Comparison of ENCODE assay signal across 15 mouse cellular contexts in the genomic region with DNA sequence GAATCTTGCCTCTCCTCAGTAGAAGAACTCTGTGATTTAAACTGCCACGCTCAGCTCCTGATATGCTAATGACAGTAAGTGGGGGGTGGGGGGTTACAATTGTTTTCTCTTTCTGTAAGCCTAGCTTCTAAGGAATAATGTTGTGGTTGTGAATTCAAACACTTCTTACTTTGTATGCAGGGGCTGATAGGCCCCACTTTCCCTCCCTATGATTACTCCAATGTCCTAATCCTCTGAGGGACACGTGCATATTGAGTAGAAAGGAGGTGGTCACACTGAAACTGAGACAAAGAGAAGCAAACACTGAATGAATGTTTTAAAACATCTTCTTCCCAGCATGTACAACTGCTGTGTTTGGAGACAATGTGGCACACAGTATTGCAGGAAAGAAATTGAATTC.
"Had no signal": no experiment of that assay in that cellular context is flagged by ENCODE, and none has a peak within 500 bp of the region (broad histone marks: within the 10 kb centered on the region; RNA-seq: fewer than 3 reads in every experiment).

No protein-coding gene starts in this region.

- DNase-seq: retina, postnatal 1 day; right cerebral cortex, adult 18-20 months; right cerebral cortex, postnatal 14 days; right cerebral cortex, postnatal 25 days; right cerebral cortex, postnatal 4 days; spleen, adult 18-20 months; thymus, adult 18-20 months; thymus, adult 2 months; thymus, postnatal 14 days; thymus, postnatal 25 days; thymus, postnatal 36 days; thymus, postnatal 4 days had no signal

- H3K27me3 ChIP-seq: neural tube, embryonic 15.5 days; stomach, embryonic 15.5 days had no signal

- H3K9ac ChIP-seq: neural tube, embryonic 15.5 days; stomach, embryonic 15.5 days had no signal

- H3K36me3 ChIP-seq: neural tube, embryonic 15.5 days; stomach, embryonic 15.5 days had no signal

- H3K4me2 ChIP-seq: neural tube, embryonic 15.5 days; stomach, embryonic 15.5 days had no signal

- H3K4me3 ChIP-seq: neural tube, embryonic 15.5 days; stomach, embryonic 15.5 days had no signal

- H3K27ac ChIP-seq: neural tube, embryonic 15.5 days; stomach, embryonic 15.5 days; stomach, postnatal 0 days had no signal

- H3K9me3 ChIP-seq: neural tube, embryonic 15.5 days; stomach, embryonic 15.5 days had no signal

- H3K4me1 ChIP-seq: neural tube, embryonic 15.5 days; stomach, embryonic 15.5 days had no signal
